ENCODE assay signal across 23 mouse cellular contexts in genomic region chr16:62648326-62648725, GRCm38 (mm10).
DNase-seq lines count a peak whose midpoint lies in the region; ATAC-seq and TF ChIP-seq lines count a peak whose summit lies in the region.
"Had no signal": no experiment of that assay in that cellular context is flagged by ENCODE, and none has a peak within 500 bp of the region (broad histone marks: within the 10 kb centered on the region; RNA-seq: fewer than 3 reads in every experiment).

No protein-coding gene starts in this region.

- no peak overlapping the region for H3K4me3 ChIP-seq in hindbrain, embryonic 16.5 days (ENCODE audit: low read length)
- H3K4me3 ChIP-seq in hindbrain, embryonic 13.5 days = no peak overlapping the region
- no peak overlapping the region for H3K4me3 ChIP-seq in midbrain, embryonic 12.5 days
- no peak overlapping the region for H3K4me3 ChIP-seq in midbrain, embryonic 15.5 days
- H3K4me3 ChIP-seq in hindbrain, postnatal 0 days (ENCODE audit: low read length) = no peak overlapping the region
- no peak overlapping the region for H3K4me3 ChIP-seq in midbrain, postnatal 0 days (ENCODE audit: low read depth, low read length)
- H3K4me3 ChIP-seq: embryonic facial prominence, embryonic 12.5 days; embryonic facial prominence, embryonic 15.5 days; gastrocnemius, adult 2 months; intestine, embryonic 15.5 days had no signal

- peaks cover 2% of the 10 kb centered on the region; the same call in 1 of the 2 replicates for H3K4me1 ChIP-seq in hindbrain, embryonic 16.5 days (ENCODE audit: control insufficient read depth, insufficient read depth, low read depth, low read length)
- no peaks in the 10 kb centered on the region for H3K4me1 ChIP-seq in hindbrain, embryonic 13.5 days (replicated peaks)
- H3K4me1 ChIP-seq in midbrain, embryonic 12.5 days = no peaks in the 10 kb centered on the region
- no peaks in the 10 kb centered on the region for H3K4me1 ChIP-seq in midbrain, embryonic 15.5 days
- no peaks in the 10 kb centered on the region for H3K4me1 ChIP-seq in hindbrain, postnatal 0 days (ENCODE audit: insufficient read depth, low read length)
- no peaks in the 10 kb centered on the region for H3K4me1 ChIP-seq in midbrain, postnatal 0 days (ENCODE audit: insufficient read depth, low read length)
- H3K4me1 ChIP-seq: embryonic facial prominence, embryonic 12.5 days; embryonic facial prominence, embryonic 15.5 days; intestine, embryonic 15.5 days had no signal

- 38% methylated on average over 8 of the region's 8 CpGs for WGBS in hindbrain, embryonic 16.5 days
- WGBS in hindbrain, embryonic 13.5 days = 37% methylated on average over 8 of the region's 8 CpGs
- WGBS in midbrain, embryonic 12.5 days = 47% methylated on average over 8 of the region's 8 CpGs
- 36% methylated on average over 8 of the region's 8 CpGs for WGBS in midbrain, embryonic 15.5 days
- WGBS in hindbrain, postnatal 0 days = 26% methylated on average over 8 of the region's 8 CpGs
- WGBS in midbrain, postnatal 0 days = 26% methylated on average over 8 of the region's 8 CpGs

- H3K4me2 ChIP-seq in hindbrain, embryonic 16.5 days (ENCODE audit: low read length) = no peak overlapping the region
- no peak overlapping the region for H3K4me2 ChIP-seq in hindbrain, embryonic 13.5 days
- no peak overlapping the region for H3K4me2 ChIP-seq in midbrain, embryonic 12.5 days (replicated peaks)
- no peak overlapping the region for H3K4me2 ChIP-seq in midbrain, embryonic 15.5 days
- no peak overlapping the region for H3K4me2 ChIP-seq in hindbrain, postnatal 0 days (ENCODE audit: low read depth, low read length)
- no peak overlapping the region for H3K4me2 ChIP-seq in midbrain, postnatal 0 days (ENCODE audit: low read depth, low read length, poor library complexity, severe bottlenecking)
- H3K4me2 ChIP-seq: embryonic facial prominence, embryonic 12.5 days; embryonic facial prominence, embryonic 15.5 days; heart, embryonic 11.5 days; intestine, embryonic 15.5 days had no signal

- no peaks in the 10 kb centered on the region for H3K27me3 ChIP-seq in hindbrain, embryonic 16.5 days (replicated peaks; ENCODE audit: control insufficient read depth, insufficient read depth, low read length)
- peaks cover 8% of the 10 kb centered on the region; the same call in 1 of the 2 replicates for H3K27me3 ChIP-seq in hindbrain, embryonic 13.5 days
- peaks cover 3% of the 10 kb centered on the region; the same call in 1 of the 2 replicates for H3K27me3 ChIP-seq in midbrain, embryonic 12.5 days
- H3K27me3 ChIP-seq in midbrain, embryonic 15.5 days (replicated peaks) = no peaks in the 10 kb centered on the region
- no peaks in the 10 kb centered on the region for H3K27me3 ChIP-seq in hindbrain, postnatal 0 days (ENCODE audit: insufficient read depth, low read length)
- no peaks in the 10 kb centered on the region for H3K27me3 ChIP-seq in midbrain, postnatal 0 days (ENCODE audit: insufficient read depth, low read length)
- H3K27me3 ChIP-seq: embryonic facial prominence, embryonic 12.5 days; embryonic facial prominence, embryonic 15.5 days; intestine, embryonic 15.5 days had no signal

- H3K27ac ChIP-seq in hindbrain, embryonic 16.5 days (ENCODE audit: low read depth, low read length) = no peak overlapping the region
- H3K27ac ChIP-seq in hindbrain, embryonic 13.5 days = no peak overlapping the region
- H3K27ac ChIP-seq in midbrain, embryonic 12.5 days (replicated peaks) = no peak overlapping the region
- H3K27ac ChIP-seq in midbrain, embryonic 15.5 days = no peak overlapping the region
- no peak overlapping the region for H3K27ac ChIP-seq in hindbrain, postnatal 0 days
- no peak overlapping the region for H3K27ac ChIP-seq in midbrain, postnatal 0 days (ENCODE audit: low read depth, low read length)
- H3K27ac ChIP-seq: embryonic facial prominence, embryonic 12.5 days; embryonic facial prominence, embryonic 15.5 days; gastrocnemius, adult 2 months; intestine, embryonic 15.5 days had no signal

- ATAC-seq in hindbrain, embryonic 16.5 days = peak; percentile 34; the same call in 1 of the 2 replicates
- no peak for ATAC-seq in hindbrain, embryonic 13.5 days (ENCODE audit: low FRiP score)
- peak; percentile 57; the same call in 1 of the 2 replicates for ATAC-seq in midbrain, embryonic 12.5 days (ENCODE audit: low FRiP score, low read depth)
- no peak for ATAC-seq in midbrain, embryonic 15.5 days (replicated peaks)
- no peak for ATAC-seq in hindbrain, postnatal 0 days
- no peak for ATAC-seq in midbrain, postnatal 0 days (ENCODE audit: low FRiP score)
- ATAC-seq: activated CD4-positive, CD25-positive, alpha-beta regulatory T cell, adult 4 months; CD4-positive, CD25-positive, alpha-beta regulatory T cell, adult 4 months; forebrain, embryonic 14.5 days; forebrain, postnatal 0 days; intestine, embryonic 15.5 days had no signal

- no peak for TF ChIP-seq CTCF in hindbrain, postnatal 0 days (IDR thresholded peaks at IDR 0.05; ENCODE audit: low read depth)
- no peak for TF ChIP-seq CTCF in midbrain, postnatal 0 days (IDR thresholded peaks at IDR 0.05)

- H3K36me3 ChIP-seq in hindbrain, embryonic 16.5 days (ENCODE audit: control insufficient read depth, insufficient read depth, low read length) = no peaks in the 10 kb centered on the region
- H3K36me3 ChIP-seq in hindbrain, embryonic 13.5 days = no peaks in the 10 kb centered on the region
- H3K36me3 ChIP-seq in midbrain, embryonic 12.5 days = no peaks in the 10 kb centered on the region
- no peaks in the 10 kb centered on the region for H3K36me3 ChIP-seq in midbrain, embryonic 15.5 days (replicated peaks)
- no peaks in the 10 kb centered on the region for H3K36me3 ChIP-seq in hindbrain, postnatal 0 days (ENCODE audit: insufficient read depth, low read length)
- H3K36me3 ChIP-seq in midbrain, postnatal 0 days (ENCODE audit: insufficient read depth, low read length) = no peaks in the 10 kb centered on the region
- H3K36me3 ChIP-seq: embryonic facial prominence, embryonic 12.5 days; embryonic facial prominence, embryonic 15.5 days; intestine, embryonic 15.5 days had no signal

- peak; percentile 35 for DNase-seq in hindbrain, postnatal 0 days (ENCODE audit: low spot score)
- DNase-seq in midbrain, postnatal 0 days (ENCODE audit: low spot score) = peak; percentile 24
- no peak for DNase-seq in urinary bladder, postnatal 25 days (ENCODE audit: low spot score)
- DNase-seq: adrenal gland, adult 8-10 months; adrenal gland, postnatal 25 days; cerebellum, adult 18-20 months; cerebellum, adult 9-10 months; cerebellum, postnatal 14 days; forebrain, postnatal 0 days; gastrocnemius, adult 2 months; gastrocnemius, postnatal 14 days; heart, adult 11 months had no signal

- H3K9ac ChIP-seq in hindbrain, embryonic 16.5 days (ENCODE audit: low read depth, low read length) = no peak overlapping the region
- no peak overlapping the region for H3K9ac ChIP-seq in hindbrain, embryonic 13.5 days
- no peak overlapping the region for H3K9ac ChIP-seq in midbrain, embryonic 12.5 days (replicated peaks)
- H3K9ac ChIP-seq in midbrain, embryonic 15.5 days = no peak overlapping the region
- no peak overlapping the region for H3K9ac ChIP-seq in hindbrain, postnatal 0 days (replicated peaks; ENCODE audit: low read length)
- H3K9ac ChIP-seq in midbrain, postnatal 0 days (replicated peaks; ENCODE audit: low read length, poor library complexity, severe bottlenecking) = no peak overlapping the region
- H3K9ac ChIP-seq: embryonic facial prominence, embryonic 12.5 days; embryonic facial prominence, embryonic 15.5 days; forebrain, postnatal 0 days; intestine, embryonic 15.5 days had no signal

- no peaks in the 10 kb centered on the region for H3K9me3 ChIP-seq in hindbrain, embryonic 16.5 days (ENCODE audit: control insufficient read depth, low read length)
- no peaks in the 10 kb centered on the region for H3K9me3 ChIP-seq in hindbrain, embryonic 13.5 days
- no peaks in the 10 kb centered on the region for H3K9me3 ChIP-seq in midbrain, embryonic 12.5 days
- H3K9me3 ChIP-seq in midbrain, embryonic 15.5 days = no peaks in the 10 kb centered on the region
- H3K9me3 ChIP-seq in hindbrain, postnatal 0 days (ENCODE audit: low read length) = no peaks in the 10 kb centered on the region
- H3K9me3 ChIP-seq in midbrain, postnatal 0 days (ENCODE audit: low read length) = no peaks in the 10 kb centered on the region
- H3K9me3 ChIP-seq: embryonic facial prominence, embryonic 12.5 days; embryonic facial prominence, embryonic 15.5 days; intestine, embryonic 15.5 days had no signal

Comparison
In these comparisons a context has a peak if more than half of its experiments do, and no peak if none do; other contexts are left out.
1. ATAC-seq: peak in hindbrain, embryonic 16.5 days (single experiment) and midbrain, embryonic 12.5 days (single experiment); none in hindbrain, embryonic 13.5 days (single experiment), midbrain, embryonic 15.5 days (single experiment), hindbrain, postnatal 0 days (single experiment) and midbrain, postnatal 0 days (single experiment).